Mouse (Mus musculus) left cerebral cortex, postnatal 36 days (tissue): ENCODE measurements around the gene Rwdd2a. TPM values are rescaled to one million over a fixed set of nuclear protein-coding genes. Genes with fewer than 3 reads are reported as not detected.

Experiments used
- DNase-seq, 2 experiments: peaks; one replicate each; pipeline ENCODE4 v3.0.0; 2021 to 2022; ENCODE audit warnings: low spot score in 2 of 2, mixed read lengths in 1 of 2
- intact Hi-C: fragments of 180-260 bp; cut with DNase I; formaldehyde crosslinking; loops from one replicate; pipeline ENCODE4 v1.15.1; 2025
- total RNA-seq, 2 experiments: library from RNA; stranded (reverse); gene quantifications; 2 replicates each; pipeline ENCODE4 v1.2.3; 2021

Rwdd2a gene
- total RNA-seq = 10 to 100 TPM; 26.0 to 27.9 TPM

GRCm38 (mm10) chr9:86571540-86572135, at the start of gene Rwdd2a, which contains the start of gene Pgm3:
Rwdd2a (plus strand) TSS chr9:86571991.
Pgm3 (minus strand) TSS chr9:86571842.
- DNase-seq = peak; percentile 93 to 96
- intact Hi-C loops = loop anchor here (2.0 kb wide), 1 partner anchor 107 kb away; the partner anchor contains the start of gene Ube2cbp

- intact Hi-C loops = no loop called here
- no peak for DNase-seq
Measured at GRCm38 (mm10) chr9:86522335-86522734, 49.5 kb upstream of the Rwdd2a start.

- intact Hi-C loops = no loop called here
- no peak for DNase-seq
Measured at GRCm38 (mm10) chr9:86525600-86525999, 46.2 kb upstream of the Rwdd2a start.

GRCm38 (mm10) chr9:86534071-86534470, 37.7 kb upstream of the Rwdd2a start:
- intact Hi-C loops = no loop called here
- DNase-seq = no peak

- DNase-seq = no peak
- intact Hi-C loops = no loop called here
Measured at GRCm38 (mm10) chr9:86543451-86543850, 28.3 kb upstream of the Rwdd2a start.

GRCm38 (mm10) chr9:86544559-86544958, 27.2 kb upstream of the Rwdd2a start:
- intact Hi-C loops = no loop called here
- DNase-seq = no peak

GRCm38 (mm10) chr9:86549637-86550162, 22.1 kb upstream of the Rwdd2a start:
- DNase-seq = no peak
- intact Hi-C loops = no loop called here

GRCm38 (mm10) chr9:86550717-86551116, 21.1 kb upstream of the Rwdd2a start:
- no peak for DNase-seq
- intact Hi-C loops = no loop called here

GRCm38 (mm10) chr9:86553886-86554285, 17.9 kb upstream of the Rwdd2a start:
- intact Hi-C loops = no loop called here
- DNase-seq = no peak

GRCm38 (mm10) chr9:86554641-86555040, 17.1 kb upstream of the Rwdd2a start:
- intact Hi-C loops = no loop called here
- no peak for DNase-seq

GRCm38 (mm10) chr9:86560543-86560942, 11.2 kb upstream of the Rwdd2a start:
- no peak for DNase-seq
- intact Hi-C loops = no loop called here

- DNase-seq = no peak
- intact Hi-C loops = no loop called here
Measured at GRCm38 (mm10) chr9:86569314-86569910, 2.4 kb upstream of the Rwdd2a start.

GRCm38 (mm10) chr9:86570261-86570890, 1.4 kb upstream of the Rwdd2a start:
- no peak for DNase-seq
- intact Hi-C loops = no loop called here

GRCm38 (mm10) chr9:86570946-86571345, 845 bp upstream of the Rwdd2a start:
- DNase-seq = no peak
- intact Hi-C loops = no loop called here

- intact Hi-C loops = loop anchor here (2.0 kb wide), 1 partner anchor 107 kb away; the partner anchor contains the start of gene Ube2cbp
- DNase-seq = peak; percentile 42 to 47
Measured at GRCm38 (mm10) chr9:86572196-86572595, 405 bp downstream of the Rwdd2a start.

GRCm38 (mm10) chr9:86572636-86573291, 973 bp downstream of the Rwdd2a start:
- peak; percentile 67 to 72 for DNase-seq
- intact Hi-C loops = loop anchor here (2.0 kb wide), 1 partner anchor 108 kb away; the partner anchor contains the start of gene Ube2cbp

- intact Hi-C loops = loop anchor here (2.0 kb wide), 1 partner anchor 109 kb away; the partner anchor contains the start of gene Ube2cbp
- DNase-seq = no peak
Measured at GRCm38 (mm10) chr9:86573616-86574303, 2.0 kb downstream of the Rwdd2a start.

GRCm38 (mm10) chr9:86575178-86575577, 3.4 kb downstream of the Rwdd2a start:
- intact Hi-C loops = no loop called here
- DNase-seq = no peak

GRCm38 (mm10) chr9:86579657-86580056, 7.9 kb downstream of the Rwdd2a start:
- intact Hi-C loops = no loop called here
- no peak for DNase-seq
